In genomic region chr15:26309291-26309931, GRCm38 (mm10) we compare ENCODE assay signal across 8 mouse cellular contexts. TPM values are rescaled to one million over a fixed set of nuclear protein-coding genes. Genes with fewer than 3 reads are reported as not detected.
DNase-seq lines count a peak whose midpoint lies in the region; ATAC-seq lines count a peak whose summit lies in the region.

No protein-coding gene starts in this region.

- peaks cover 9% of the 10 kb centered on the region for H3K27me3 ChIP-seq in heart, embryonic 11.5 days (ENCODE audit: control insufficient read depth, insufficient read depth, low read length)
- H3K27me3 ChIP-seq in kidney, embryonic 14.5 days (ENCODE audit: control insufficient read depth, insufficient read depth, low read length) = peaks cover 10% of the 10 kb centered on the region; the same call in 1 of the 2 replicates
- peaks cover 23% of the 10 kb centered on the region for H3K27me3 ChIP-seq in liver, embryonic 11.5 days (replicated peaks; ENCODE audit: control insufficient read depth, insufficient read depth, low read length)
- H3K27me3 ChIP-seq in neural tube, embryonic 11.5 days (ENCODE audit: control insufficient read depth, insufficient read depth, low read length) = peaks cover 3% of the 10 kb centered on the region; the same call in 1 of the 2 replicates

- H3K36me3 ChIP-seq in heart, embryonic 11.5 days (ENCODE audit: control insufficient read depth, insufficient read depth, low read length) = no peaks in the 10 kb centered on the region
- H3K36me3 ChIP-seq in kidney, embryonic 14.5 days (ENCODE audit: control insufficient read depth, insufficient read depth, low read length) = no peaks in the 10 kb centered on the region
- no peaks in the 10 kb centered on the region for H3K36me3 ChIP-seq in liver, embryonic 11.5 days (ENCODE audit: control insufficient read depth, insufficient read depth, low read length)
- H3K36me3 ChIP-seq in neural tube, embryonic 11.5 days (ENCODE audit: control insufficient read depth, insufficient read depth, low read length) = no peaks in the 10 kb centered on the region

- peak; percentile 39; the same call in 1 of the 2 replicates for ATAC-seq in heart, embryonic 11.5 days (replicated peaks; ENCODE audit: insufficient number of reproducible peaks, low FRiP score, low TSS enrichment)
- peak; percentile 84 for ATAC-seq in kidney, embryonic 14.5 days (ENCODE audit: low FRiP score, low TSS enrichment)
- 0 out of 2 replicates have a peak, but pooled peaks have one; percentile 39 for ATAC-seq in liver, embryonic 11.5 days (replicated peaks; ENCODE audit: low FRiP score)
- peak; percentile 66 for ATAC-seq in neural tube, embryonic 11.5 days (ENCODE audit: insufficient read depth, low FRiP score, low TSS enrichment)

- peak overlapping the region; percentile 59 for H3K4me3 ChIP-seq in heart, embryonic 11.5 days (ENCODE audit: low read depth, low read length)
- H3K4me3 ChIP-seq in kidney, embryonic 14.5 days (ENCODE audit: low read length) = peak overlapping the region; percentile 62
- H3K4me3 ChIP-seq in liver, embryonic 11.5 days (ENCODE audit: low read depth, low read length) = peak overlapping the region; percentile 52
- H3K4me3 ChIP-seq in neural tube, embryonic 11.5 days (ENCODE audit: low read depth, low read length) = peak overlapping the region; percentile 55

- WGBS in heart, embryonic 11.5 days (ENCODE audit: insufficient replicate concordance) = under 1% methylated on average over 61 of the region's 62 CpGs
- under 1% methylated on average over 57 of the region's 62 CpGs for WGBS in kidney, embryonic 14.5 days
- under 1% methylated on average over 61 of the region's 62 CpGs for WGBS in liver, embryonic 11.5 days
- under 1% methylated on average over 62 of the region's 62 CpGs for WGBS in neural tube, embryonic 11.5 days

- H3K27ac ChIP-seq in heart, embryonic 11.5 days (ENCODE audit: low read depth, low read length) = no peak overlapping the region
- no peak overlapping the region for H3K27ac ChIP-seq in kidney, embryonic 14.5 days (ENCODE audit: low read depth, low read length)
- no peak overlapping the region for H3K27ac ChIP-seq in liver, embryonic 11.5 days (ENCODE audit: low read depth, low read length)
- peak overlapping the region; percentile 73 for H3K27ac ChIP-seq in neural tube, embryonic 11.5 days (ENCODE audit: low read depth, low read length)

- H3K9me3 ChIP-seq in heart, embryonic 11.5 days (replicated peaks; ENCODE audit: control insufficient read depth, low read length) = no peaks in the 10 kb centered on the region
- H3K9me3 ChIP-seq in kidney, embryonic 14.5 days (ENCODE audit: control insufficient read depth, low read length) = no peaks in the 10 kb centered on the region
- no peaks in the 10 kb centered on the region for H3K9me3 ChIP-seq in liver, embryonic 11.5 days (ENCODE audit: control insufficient read depth, low read length)
- H3K9me3 ChIP-seq in neural tube, embryonic 11.5 days (ENCODE audit: control insufficient read depth, low read length) = no peaks in the 10 kb centered on the region

- peak overlapping the region; percentile 98 for H3K4me2 ChIP-seq in heart, embryonic 11.5 days
- peak overlapping the region; percentile 99 for H3K4me2 ChIP-seq in kidney, embryonic 14.5 days (replicated peaks; ENCODE audit: low read depth, low read length)
- peak overlapping the region; percentile 74 for H3K4me2 ChIP-seq in liver, embryonic 11.5 days
- peak overlapping the region; percentile 90 for H3K4me2 ChIP-seq in neural tube, embryonic 11.5 days (ENCODE audit: low read depth)

- DNase-seq in 416B (ENCODE audit: low read depth) (peak; percentile 12), adipocyte (ENCODE audit: low spot score) (peak; percentile 11)
- DNase-seq in embryo, embryonic 11.5 days (ENCODE audit: low read depth, low spot score) = peak; percentile 67
- peak; percentile 74 for DNase-seq in liver, embryonic 11.5 days (ENCODE audit: low spot score)
- peak; percentile 77 for DNase-seq in neural tube, embryonic 11.5 days (ENCODE audit: low spot score)
- peak; percentile 23 for DNase-seq in urinary bladder, postnatal 10 days (ENCODE audit: low spot score)

- H3K9ac ChIP-seq in heart, embryonic 11.5 days (ENCODE audit: low read depth, low read length) = no peak overlapping the region
- peak overlapping the region; percentile 28; the same call in 1 of the 2 replicates for H3K9ac ChIP-seq in kidney, embryonic 14.5 days (ENCODE audit: low read depth, low read length)
- H3K9ac ChIP-seq in liver, embryonic 11.5 days (ENCODE audit: low read depth, low read length) = no peak overlapping the region
- peak overlapping the region; percentile 52 for H3K9ac ChIP-seq in neural tube, embryonic 11.5 days (ENCODE audit: low read length)

- H3K4me1 ChIP-seq in heart, embryonic 11.5 days (ENCODE audit: control insufficient read depth, insufficient read depth, low read length) = 0 out of 2 replicates have a peak, but pooled peaks cover 3% of the 10 kb centered on the region
- H3K4me1 ChIP-seq in kidney, embryonic 14.5 days (ENCODE audit: control insufficient read depth, insufficient read depth, low read length) = no peaks in the 10 kb centered on the region
- H3K4me1 ChIP-seq in liver, embryonic 11.5 days (replicated peaks; ENCODE audit: control insufficient read depth, insufficient read depth, low read length) = no peaks in the 10 kb centered on the region
- no peaks in the 10 kb centered on the region for H3K4me1 ChIP-seq in neural tube, embryonic 11.5 days (ENCODE audit: control insufficient read depth, insufficient read depth, low read length)

RNA-seq across cellular contexts. Expression of gene March11, which starts 0.6 kb away (rescaled TPM):
- polyA plus RNA-seq in heart, embryonic 11.5 days (2014; fragmentation: Nextera tagmentation; extraction: Ambion mirVana) = 0.15 TPM in 1 of 2 replicates, not detected in the other
- polyA plus RNA-seq in kidney, embryonic 14.5 days (2014; fragmentation: Nextera tagmentation; extraction: Ambion mirVana) = 1.1 and 1.3 TPM in 2 replicates
- polyA plus RNA-seq in liver, embryonic 11.5 days (2014; fragmentation: Nextera tagmentation; extraction: Ambion mirVana) = 0.75 and 1.5 TPM in 2 replicates
- 5.2 and 5.7 TPM in 2 replicates for polyA plus RNA-seq in neural tube, embryonic 11.5 days (2014; fragmentation: Nextera tagmentation; extraction: Ambion mirVana)

Comparison
In these comparisons a context has a peak if more than half of its experiments do, and no peak if none do; other contexts are left out.
1. DNase-seq: peak in every context shown above with its lines; median percentile 77 in neural tube, embryonic 11.5 days; 74 in liver, embryonic 11.5 days; 67 in embryo, embryonic 11.5 days; 23 in urinary bladder, postnatal 10 days; 12 in 416B; 11 in adipocyte.
2. H3K9ac ChIP-seq: peak in kidney, embryonic 14.5 days (single experiment) and neural tube, embryonic 11.5 days (single experiment); none in heart, embryonic 11.5 days (single experiment) and liver, embryonic 11.5 days (single experiment).
3. Peak in every context shown above with its lines, with median percentiles within 50 percentile points of each other: ATAC-seq, H3K4me2 ChIP-seq and H3K4me3 ChIP-seq.